Mouse (Mus musculus) megakaryocyte, embryonic 14.5 days (primary cell): ENCODE results near the gene Nubp2.

Source experiments
- FLI1 ChIP-seq: IDR thresholded peaks from 2 replicates; pipeline ENCODE4 v1.6.1; 2012; ENCODE audit warnings: low read length, inconsistent platforms, mixed read lengths
- GATA1 ChIP-seq: IDR thresholded peaks from 3 replicates; pipeline ENCODE4 v1.6.1; 2012; ENCODE audit warnings: mixed read lengths, low read length, inconsistent platforms, borderline replicate concordance

GRCm38 (mm10) chr17:24874405-24874745 is 11.8 kb downstream of the Nubp2 start:
- TF ChIP-seq GATA1 = no peak
- no peak for TF ChIP-seq FLI1
